Mouse (Mus musculus): ENCODE measurements around the gene Obscn. TPM values are rescaled to one million over a fixed set of nuclear protein-coding genes. Genes with fewer than 3 reads are reported as not detected.

Obscn gene
- polyA plus RNA-seq, 1 experiment from 2014 or later, result 2.4 TPM

GRCm38 (mm10) chr11:59044703-59045330, 91.4 kb downstream of the Obscn start:
- no peaks in the 10 kb centered on the region for H3K36me3 ChIP-seq
- no peaks in the 10 kb centered on the region for H3K9me3 ChIP-seq (replicated peaks)
- no peak overlapping the region for H3K9ac ChIP-seq
- H3K4me2 ChIP-seq (replicated peaks), result no peak overlapping the region
- H3K4me3 ChIP-seq (replicated peaks), result no peak overlapping the region
- H3K27ac ChIP-seq (replicated peaks), result no peak overlapping the region
- no peaks in the 10 kb centered on the region for H3K4me1 ChIP-seq
- H3K27me3 ChIP-seq, result no peaks in the 10 kb centered on the region
- ATAC-seq (ENCODE audit: insufficient number of reproducible peaks, low FRiP score, low TSS enrichment, low read depth), result no peak
- WGBS, result 92% methylated on average over 15 of the region's 15 CpGs

GRCm38 (mm10) chr11:59029003-59029402, 107.2 kb downstream of the Obscn start:
- no peaks in the 10 kb centered on the region for H3K4me1 ChIP-seq
- H3K9me3 ChIP-seq (replicated peaks), result no peaks in the 10 kb centered on the region
- no peak for ATAC-seq (ENCODE audit: insufficient number of reproducible peaks, low FRiP score, low TSS enrichment, low read depth)
- no peak overlapping the region for H3K27ac ChIP-seq (replicated peaks)
- 91% methylated on average over 13 of the region's 13 CpGs for WGBS
- no peaks in the 10 kb centered on the region for H3K36me3 ChIP-seq
- H3K27me3 ChIP-seq, result no peaks in the 10 kb centered on the region
- H3K9ac ChIP-seq, result no peak overlapping the region
- H3K4me2 ChIP-seq (replicated peaks), result no peak overlapping the region
- no peak overlapping the region for H3K4me3 ChIP-seq (replicated peaks)

- H3K4me1 ChIP-seq, result no peaks in the 10 kb centered on the region
- no peak overlapping the region for H3K4me3 ChIP-seq (replicated peaks)
- no peaks in the 10 kb centered on the region for H3K9me3 ChIP-seq (replicated peaks)
- H3K9ac ChIP-seq, result no peak overlapping the region
- no peaks in the 10 kb centered on the region for H3K27me3 ChIP-seq
- WGBS, result 76% methylated on average over 6 of the region's 6 CpGs
- no peak overlapping the region for H3K4me2 ChIP-seq (replicated peaks)
- ATAC-seq (ENCODE audit: insufficient number of reproducible peaks, low FRiP score, low TSS enrichment, low read depth), result no peak
- H3K36me3 ChIP-seq, result no peaks in the 10 kb centered on the region
- H3K27ac ChIP-seq (replicated peaks), result no peak overlapping the region
Observed at GRCm38 (mm10) chr11:59026411-59026810, 109.8 kb downstream of the Obscn start.

- WGBS, result 33% methylated on average over 9 of the region's 9 CpGs
- Histone ChIP-seq H3K4me1 (no peaks in the 10 kb centered on the region), H3K9me3 (replicated peaks) (no peaks in the 10 kb centered on the region), H3K27ac (replicated peaks) (no peak overlapping the region), H3K4me2 (replicated peaks) (no peak overlapping the region), H3K36me3 (no peaks in the 10 kb centered on the region), H3K27me3 (no peaks in the 10 kb centered on the region; the same call in 1 of the 2 replicates), H3K4me3 (replicated peaks) (no peak overlapping the region), H3K9ac (no peak overlapping the region)
- no peak for ATAC-seq (ENCODE audit: insufficient number of reproducible peaks, low FRiP score, low TSS enrichment, low read depth)
Observed at GRCm38 (mm10) chr11:59015052-59015451, 121.2 kb downstream of the Obscn start.

GRCm38 (mm10) chr11:59002327-59003079, 133.7 kb downstream of the Obscn start:
- Histone ChIP-seq H3K4me2 (replicated peaks) (no peak overlapping the region), H3K4me3 (replicated peaks) (no peak overlapping the region), H3K27ac (replicated peaks) (no peak overlapping the region), H3K9ac (no peak overlapping the region), H3K9me3 (replicated peaks) (no peaks in the 10 kb centered on the region), H3K4me1 (no peaks in the 10 kb centered on the region), H3K36me3 (no peaks in the 10 kb centered on the region), H3K27me3 (no peaks in the 10 kb centered on the region)
- 75% methylated on average over 7 of the region's 7 CpGs for WGBS
- ATAC-seq (ENCODE audit: insufficient number of reproducible peaks, low FRiP score, low TSS enrichment, low read depth), result no peak

GRCm38 (mm10) chr11:59000635-59001034, 135.6 kb downstream of the Obscn start:
- Histone ChIP-seq H3K4me3 (replicated peaks) (no peak overlapping the region), H3K9ac (no peak overlapping the region), H3K9me3 (replicated peaks) (no peaks in the 10 kb centered on the region), H3K4me1 (no peaks in the 10 kb centered on the region), H3K27me3 (peaks cover 4% of the 10 kb centered on the region; the same call in 1 of the 2 replicates), H3K27ac (replicated peaks) (no peak overlapping the region), H3K4me2 (replicated peaks) (no peak overlapping the region), H3K36me3 (no peaks in the 10 kb centered on the region)
- ATAC-seq (ENCODE audit: insufficient number of reproducible peaks, low FRiP score, low TSS enrichment, low read depth), result no peak
- 90% methylated on average over 21 of the region's 21 CpGs for WGBS

- Histone ChIP-seq H3K9ac (no peak overlapping the region), H3K9me3 (replicated peaks) (no peaks in the 10 kb centered on the region), H3K4me1 (no peaks in the 10 kb centered on the region), H3K4me3 (replicated peaks) (no peak overlapping the region), H3K36me3 (no peaks in the 10 kb centered on the region), H3K27me3 (peaks cover 12% of the 10 kb centered on the region), H3K27ac (replicated peaks) (no peak overlapping the region), H3K4me2 (replicated peaks) (no peak overlapping the region)
- no peak for ATAC-seq (ENCODE audit: insufficient number of reproducible peaks, low FRiP score, low TSS enrichment, low read depth)
- WGBS, result 76% methylated on average over 6 of the region's 6 CpGs
Observed at GRCm38 (mm10) chr11:58999830-59000229, 136.4 kb downstream of the Obscn start.

GRCm38 (mm10) chr11:58999158-58999557, 137.0 kb downstream of the Obscn start:
- Histone ChIP-seq H3K9ac (no peak overlapping the region), H3K4me3 (replicated peaks) (no peak overlapping the region), H3K4me1 (peaks cover 6% of the 10 kb centered on the region), H3K27me3 (peaks cover 18% of the 10 kb centered on the region), H3K27ac (replicated peaks) (no peak overlapping the region), H3K36me3 (no peaks in the 10 kb centered on the region), H3K9me3 (replicated peaks) (no peaks in the 10 kb centered on the region), H3K4me2 (replicated peaks) (no peak overlapping the region)
- no peak for ATAC-seq (ENCODE audit: insufficient number of reproducible peaks, low FRiP score, low TSS enrichment, low read depth)
- whole genome bisulfite sequencing, result 49% methylated on average over 11 of the region's 11 CpGs

GRCm38 (mm10) chr11:58997541-58997940, 138.7 kb downstream of the Obscn start:
- H3K27ac ChIP-seq (replicated peaks), result no peak overlapping the region
- no peaks in the 10 kb centered on the region for H3K36me3 ChIP-seq
- H3K27me3 ChIP-seq, result peaks cover 25% of the 10 kb centered on the region
- no peak overlapping the region for H3K9ac ChIP-seq
- peaks cover 8% of the 10 kb centered on the region for H3K4me1 ChIP-seq
- WGBS, result 79% methylated on average over 5 of the region's 5 CpGs
- no peaks in the 10 kb centered on the region for H3K9me3 ChIP-seq (replicated peaks)
- H3K4me3 ChIP-seq (replicated peaks), result no peak overlapping the region
- H3K4me2 ChIP-seq (replicated peaks), result no peak overlapping the region
- ATAC-seq (ENCODE audit: insufficient number of reproducible peaks, low FRiP score, low TSS enrichment, low read depth), result no peak

- Histone ChIP-seq H3K27ac (replicated peaks) (no peak overlapping the region), H3K9me3 (replicated peaks) (no peaks in the 10 kb centered on the region), H3K4me1 (peaks cover 8% of the 10 kb centered on the region), H3K36me3 (peaks cover 2% of the 10 kb centered on the region; the same call in 1 of the 2 replicates), H3K4me2 (replicated peaks) (no peak overlapping the region), H3K9ac (no peak overlapping the region), H3K27me3 (peaks cover 25% of the 10 kb centered on the region), H3K4me3 (replicated peaks) (no peak overlapping the region)
- 48% methylated on average over 12 of the region's 12 CpGs for WGBS
- no peak for ATAC-seq (ENCODE audit: insufficient number of reproducible peaks, low FRiP score, low TSS enrichment, low read depth)
Observed at GRCm38 (mm10) chr11:58995807-58996370, 140.3 kb downstream of the Obscn start.

- ATAC-seq (ENCODE audit: insufficient number of reproducible peaks, low FRiP score, low TSS enrichment, low read depth), result no peak
- peaks cover 25% of the 10 kb centered on the region for H3K27me3 ChIP-seq
- H3K9ac ChIP-seq, result no peak overlapping the region
- no peaks in the 10 kb centered on the region for H3K9me3 ChIP-seq (replicated peaks)
- peaks cover 8% of the 10 kb centered on the region for H3K4me1 ChIP-seq
- 76% methylated on average over 9 of the region's 9 CpGs for WGBS
- H3K36me3 ChIP-seq, result peaks cover 8% of the 10 kb centered on the region
- H3K4me2 ChIP-seq (replicated peaks), result no peak overlapping the region
- H3K4me3 ChIP-seq (replicated peaks), result no peak overlapping the region
- H3K27ac ChIP-seq (replicated peaks), result no peak overlapping the region
Observed at GRCm38 (mm10) chr11:58995061-58995806, 141.0 kb downstream of the Obscn start.
